Mouse (Mus musculus) liver, embryonic 14.5 days (tissue): ENCODE results near the gene Orm2.
A peak's percentile ranks its signal among the peaks of the same experiment; 100 is the strongest.

Experiments used
- CTCF ChIP-seq: IDR thresholded peaks from 2 replicates; pipeline ENCODE4 v1.5.1; 2016; ENCODE audit warnings: antibody characterized with exemption, low read depth, control low read depth
- EP300 ChIP-seq: IDR thresholded peaks from 2 replicates; pipeline ENCODE4 v1.6.1; 2016; ENCODE audit warnings: antibody characterized with exemption, low read depth

- TF ChIP-seq CTCF (peak; percentile 90), EP300 (peak; percentile 59)
These were observed 9.6 kb downstream of the Orm2 start for GRCm38 (mm10) chr4:63371890-63372289.
